Mouse (Mus musculus) bone marrow, adult 2 months (tissue): Measurements from ENCODE around the gene Mpig6b. TPM values are rescaled to one million over a fixed set of nuclear protein-coding genes. Genes with fewer than 3 reads are reported as not detected.

Experiments
- H3K27ac ChIP-seq: fragments of 200-500 bp; 2 replicates; pipeline ENCODE4 v1.5.1; 2012; ENCODE audit warnings: low read depth, mild to moderate bottlenecking, control low read depth, inconsistent platforms, low read length; ENCODE audit not compliant: control insufficient read depth, poor library complexity, insufficient read depth
- H3K4me1 ChIP-seq: fragments of 200-500 bp; 2 replicates; pipeline ENCODE4 v1.6.1; 2011; ENCODE audit warnings: low read length; ENCODE audit not compliant: control insufficient read depth, insufficient read depth
- H3K4me3 ChIP-seq: fragments of 200-500 bp; replicated peaks from 2 replicates; pipeline ENCODE3; 2011; ENCODE audit warnings: mild to moderate bottlenecking, low read depth, low read length, control low read depth; ENCODE audit not compliant: control insufficient read depth
- CTCF ChIP-seq: fragments of 200-500 bp; IDR thresholded peaks from 2 replicates; pipeline ENCODE4 v1.5.1; 2011; ENCODE audit warnings: low read length, control low read depth; ENCODE audit not compliant: control insufficient read depth, insufficient read depth
- POLR2A ChIP-seq: fragments of 200-500 bp; IDR thresholded peaks from 2 replicates; pipeline ENCODE4 v1.6.1; 2011; ENCODE audit warnings: low read depth, mild to moderate bottlenecking, control low read depth, low read length, borderline replicate concordance; ENCODE audit not compliant: control insufficient read depth
- WGBS: fragments of 180-500 bp; shearing (Covaris S2); methylation state at CpG from one replicate; pipeline ENCODE4 v1.1.7; 2018; 5-methylcytosine and 5-hydroxymethylcytosine counted together
- polyA plus RNA-seq: library from polyadenylated mRNA; stranded (reverse); fragments of >200 nt; gene quantifications from 2 replicates; pipeline ENCODE4 v1.2.4, GENCODE M21; 2011; ENCODE audit warnings: low replicate concordance; ENCODE audit not compliant: missing spikeins, insufficient read depth, insufficient read length

The Mpig6b gene
- polyA plus RNA-seq, 1 experiment: 35.6 TPM

- WGBS: 75% methylated on average over 7 of the region's 7 CpGs
- TF ChIP-seq POLR2A (no peak), CTCF (no peak)
- no peak overlapping the region for H3K4me3 ChIP-seq
- H3K27ac ChIP-seq: no peak overlapping the region
- peaks cover 7% of the 10 kb centered on the region for H3K4me1 ChIP-seq
These were observed 34.1 kb downstream of the Mpig6b start for GRCm38 (mm10) chr17:35031880-35032279.

DNA sequence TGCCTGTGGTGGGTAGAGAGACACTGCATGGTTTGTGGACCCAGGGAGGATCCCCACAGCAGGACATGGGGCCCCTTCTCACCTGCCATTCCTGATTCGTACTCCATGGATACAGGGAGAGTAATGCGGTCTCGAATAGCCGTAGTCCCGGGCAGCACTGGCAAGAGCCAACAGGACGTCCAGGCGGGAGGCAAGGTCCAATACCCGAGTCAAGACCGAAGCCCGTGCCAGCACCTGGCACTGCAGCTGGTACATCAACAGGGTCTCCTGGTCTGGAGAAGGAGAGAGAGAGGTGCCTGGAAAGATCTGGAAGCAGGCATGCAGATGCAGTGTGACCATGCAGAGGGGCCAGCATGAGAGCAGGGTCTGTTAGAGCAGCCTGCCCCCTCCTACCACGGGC lies 34.7 kb downstream of the Mpig6b start:
- peaks cover 7% of the 10 kb centered on the region for H3K4me1 ChIP-seq
- 94% methylated on average over 11 of the region's 11 CpGs for WGBS
- no peak overlapping the region for H3K4me3 ChIP-seq
- TF ChIP-seq POLR2A: no peak
- TF ChIP-seq CTCF: no peak
- H3K27ac ChIP-seq: no peak overlapping the region

GRCm38 (mm10) chr17:35029691-35030532 lies 36.1 kb downstream of the Mpig6b start:
- WGBS: 8% methylated on average over 19 of the region's 19 CpGs
- TF ChIP-seq POLR2A (0 out of 2 replicates have a peak, but pooled peaks have one; percentile 45), CTCF (peak; percentile 76)
- peak overlapping the region; percentile 3 for H3K4me3 ChIP-seq
- peaks cover 7% of the 10 kb centered on the region for H3K4me1 ChIP-seq
- peak overlapping the region; percentile 43 for H3K27ac ChIP-seq

DNA sequence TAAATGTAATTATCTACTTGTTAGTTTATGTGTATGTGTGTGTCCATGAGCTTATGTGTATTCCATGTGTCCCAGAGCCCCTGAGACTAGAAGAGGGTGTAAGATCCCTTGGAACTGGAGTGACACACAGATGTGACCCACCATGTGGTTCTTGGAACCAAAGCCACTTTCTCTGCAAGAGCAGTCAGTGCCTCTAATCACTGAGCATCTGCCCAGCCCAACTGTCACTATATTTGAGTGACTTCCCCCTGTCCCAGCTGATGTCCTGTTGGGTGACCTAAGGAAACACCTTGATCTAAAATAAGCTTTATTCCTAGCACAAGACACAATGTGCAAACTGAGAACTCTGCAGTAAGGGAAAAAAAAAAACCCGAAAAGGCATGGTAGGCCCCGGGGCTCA lies 37.7 kb downstream of the Mpig6b start:
- Histone ChIP-seq H3K27ac (no peak overlapping the region), H3K4me1 (peaks cover 9% of the 10 kb centered on the region), H3K4me3 (no peak overlapping the region)
- 53% methylated on average over 2 of the region's 2 CpGs for WGBS
- no peak for TF ChIP-seq POLR2A
- no peak for TF ChIP-seq CTCF

- WGBS: 39% methylated on average over 13 of the region's 13 CpGs
- Histone ChIP-seq H3K4me3 (no peak within 1 kb of the TSS), H3K4me1 (peaks cover 9% of the 10 kb centered on the region), H3K27ac (peak within 1 kb of the TSS; percentile 21)
- TF ChIP-seq POLR2A (no peak; the same call in 1 of the 2 replicates), CTCF (no peak)
These were observed 38.5 kb downstream of the Mpig6b start, which contains the start of gene Sapcd1 for GRCm38 (mm10) chr17:35027277-35028068. TSS of gene Sapcd1 (minus strand) at chr17:35028016.

- no peak overlapping the region for H3K27ac ChIP-seq
- WGBS: 83% methylated on average over 5 of the region's 5 CpGs
- no peak overlapping the region for H3K4me3 ChIP-seq
- H3K4me1 ChIP-seq: peaks cover 5% of the 10 kb centered on the region
- TF ChIP-seq POLR2A (no peak), CTCF (no peak)
These were observed 39.8 kb downstream of the Mpig6b start for GRCm38 (mm10) chr17:35026206-35026605.

- Histone ChIP-seq H3K27ac (no peak overlapping the region; the same call in 1 of the 2 replicates), H3K4me1 (peaks cover 4% of the 10 kb centered on the region), H3K4me3 (no peak overlapping the region)
- 28% methylated on average over 10 of the region's 10 CpGs for WGBS
- TF ChIP-seq CTCF (no peak), POLR2A (no peak)
These were observed 41.1 kb downstream of the Mpig6b start for GRCm38 (mm10) chr17:35024691-35025488.

DNA sequence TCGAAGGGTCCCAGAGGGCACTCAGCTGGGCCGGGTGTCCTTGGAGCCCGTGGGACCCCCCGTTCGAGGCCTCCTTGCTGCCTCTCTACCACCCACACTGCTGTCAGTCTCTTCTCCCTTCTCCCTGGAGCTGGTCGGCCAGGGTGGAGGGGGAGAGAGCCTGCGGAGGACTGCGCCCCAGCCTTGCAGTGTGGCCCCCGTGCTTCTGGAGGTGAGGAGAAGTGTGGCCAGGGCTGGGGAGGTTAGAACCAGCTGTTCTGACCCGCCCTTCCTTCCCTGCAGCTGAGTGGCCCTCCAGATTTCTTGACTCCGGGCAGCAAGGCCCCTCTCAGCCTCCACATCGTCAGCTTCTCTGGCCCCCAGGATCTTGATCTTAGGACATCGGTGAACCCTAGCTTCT lies 41.7 kb downstream of the Mpig6b start:
- H3K4me1 ChIP-seq: peaks cover 3% of the 10 kb centered on the region
- H3K27ac ChIP-seq: no peak overlapping the region; the same call in 1 of the 2 replicates
- no peak overlapping the region for H3K4me3 ChIP-seq
- TF ChIP-seq CTCF (no peak), POLR2A (no peak)
- 54% methylated on average over 13 of the region's 13 CpGs for WGBS
